Mouse (Mus musculus): Measurements from ENCODE around the gene Nol9.

Gene Nol9

GRCm38 (mm10) chr4:152044609-152045008 lies 5.5 kb downstream of the Nol9 start:
- no peak for DNase-seq (ENCODE audit: low read depth, low spot score)

- peak; percentile 81 for DNase-seq (ENCODE audit: low read depth, low spot score)
These were observed 23.4 kb downstream of the Nol9 start for GRCm38 (mm10) chr4:152062390-152063110.

- DNase-seq (ENCODE audit: low read depth, low spot score), result no peak
These were observed 28.2 kb downstream of the Nol9 start for GRCm38 (mm10) chr4:152067280-152067679.

GRCm38 (mm10) chr4:152068166-152068724 lies 29.1 kb downstream of the Nol9 start:
- DNase-seq (ENCODE audit: low read depth, low spot score), result peak; percentile 42

- no peak for DNase-seq (ENCODE audit: low read depth, low spot score)
These were observed 30.1 kb downstream of the Nol9 start for GRCm38 (mm10) chr4:152069245-152069644.

GRCm38 (mm10) chr4:152070494-152071396 lies 31.6 kb downstream of the Nol9 start:
- DNase-seq (ENCODE audit: low read depth, low spot score), result no peak

- DNase-seq (ENCODE audit: low read depth, low spot score), result peak; percentile 64
These were observed 33.0 kb downstream of the Nol9 start, which contains the start of gene Plekhg5 for GRCm38 (mm10) chr4:152072121-152072601. Gene Plekhg5, plus strand, starts transcription at chr4:152072498.

- DNase-seq (ENCODE audit: low read depth, low spot score), result no peak
These were observed 33.5 kb downstream of the Nol9 start for GRCm38 (mm10) chr4:152072655-152073054.

- DNase-seq (ENCODE audit: low read depth, low spot score), result no peak
These were observed 34.6 kb downstream of the Nol9 start for GRCm38 (mm10) chr4:152073715-152074114.

- DNase-seq (ENCODE audit: low read depth, low spot score), result no peak
These were observed 35.4 kb downstream of the Nol9 start for GRCm38 (mm10) chr4:152074548-152074947.

- no peak for DNase-seq (ENCODE audit: low read depth, low spot score)
These were observed 38.1 kb downstream of the Nol9 start for GRCm38 (mm10) chr4:152077191-152077590.

GRCm38 (mm10) chr4:152078105-152078530 lies 39.0 kb downstream of the Nol9 start:
- DNase-seq (ENCODE audit: low read depth, low spot score), result peak; percentile 51

- no peak for DNase-seq (ENCODE audit: low read depth, low spot score)
These were observed 40.1 kb downstream of the Nol9 start for GRCm38 (mm10) chr4:152079261-152079660.

- no peak for DNase-seq (ENCODE audit: low read depth, low spot score)
These were observed 40.8 kb downstream of the Nol9 start for GRCm38 (mm10) chr4:152079931-152080330.

- DNase-seq (ENCODE audit: low read depth, low spot score), result peak; percentile 60
These were observed 44.6 kb downstream of the Nol9 start for GRCm38 (mm10) chr4:152083611-152084220.

GRCm38 (mm10) chr4:152084616-152085015 lies 45.5 kb downstream of the Nol9 start:
- DNase-seq (ENCODE audit: low read depth, low spot score), result no peak

GRCm38 (mm10) chr4:152086505-152087210 lies 47.5 kb downstream of the Nol9 start:
- no peak for DNase-seq (ENCODE audit: low read depth, low spot score)

- DNase-seq (ENCODE audit: low read depth, low spot score), result no peak
These were observed 48.3 kb downstream of the Nol9 start for GRCm38 (mm10) chr4:152087211-152088081.

GRCm38 (mm10) chr4:152088133-152088532 lies 49.0 kb downstream of the Nol9 start:
- no peak for DNase-seq (ENCODE audit: low read depth, low spot score)

GRCm38 (mm10) chr4:152088556-152089120 lies 49.5 kb downstream of the Nol9 start:
- DNase-seq (ENCODE audit: low read depth, low spot score), result no peak
